Mouse (Mus musculus): ENCODE measurements around the gene Ms4a4a. TPM values are rescaled to one million over a fixed set of nuclear protein-coding genes. Genes with fewer than 3 reads are reported as not detected.

The Ms4a4a gene
- polyA plus RNA-seq, 1 experiment, result 0.31 TPM

GRCm38 (mm10) chr19:11362002-11362401 lies 13.3 kb upstream of the Ms4a4a start:
- no peak overlapping the region for H3K4me3 ChIP-seq (replicated peaks; ENCODE audit: insufficient read depth, low read depth, low read length)
- no peaks in the 10 kb centered on the region for H3K4me1 ChIP-seq (ENCODE audit: control insufficient read depth, insufficient read depth, low read length)
- DNase-seq, result no peak
- no peak for TF ChIP-seq POLR2A (IDR thresholded peaks at IDR 0.05; ENCODE audit: borderline replicate concordance, insufficient read depth, low read length)
- TF ChIP-seq CTCF (IDR thresholded peaks at IDR 0.05; ENCODE audit: borderline replicate concordance, insufficient read depth, low read depth, low read length), result no peak
- H3K27me3 ChIP-seq (ENCODE audit: control insufficient read depth, insufficient read depth, low read length), result no peaks in the 10 kb centered on the region
- H3K27ac ChIP-seq (ENCODE audit: insufficient read depth, low read length), result no peak overlapping the region

GRCm38 (mm10) chr19:11368310-11368709 lies 7.0 kb upstream of the Ms4a4a start:
- Histone ChIP-seq H3K4me3 (replicated peaks; ENCODE audit: insufficient read depth, low read depth, low read length) (no peak overlapping the region), H3K27me3 (ENCODE audit: control insufficient read depth, insufficient read depth, low read length) (no peaks in the 10 kb centered on the region), H3K4me1 (ENCODE audit: control insufficient read depth, insufficient read depth, low read length) (no peaks in the 10 kb centered on the region), H3K27ac (ENCODE audit: insufficient read depth, low read length) (no peak overlapping the region)
- no peak for TF ChIP-seq POLR2A (IDR thresholded peaks at IDR 0.05; ENCODE audit: borderline replicate concordance, insufficient read depth, low read length)
- no peak for TF ChIP-seq CTCF (IDR thresholded peaks at IDR 0.05; ENCODE audit: borderline replicate concordance, insufficient read depth, low read depth, low read length)
- no peak for DNase-seq
- 74% methylated on average over 3 of the region's 3 CpGs for WGBS

- TF ChIP-seq CTCF (IDR thresholded peaks at IDR 0.05; ENCODE audit: borderline replicate concordance, insufficient read depth, low read depth, low read length), result no peak
- no peak for TF ChIP-seq POLR2A (IDR thresholded peaks at IDR 0.05; ENCODE audit: borderline replicate concordance, insufficient read depth, low read length)
- DNase-seq, result no peak
- Histone ChIP-seq H3K27me3 (ENCODE audit: control insufficient read depth, insufficient read depth, low read length) (no peaks in the 10 kb centered on the region), H3K4me1 (ENCODE audit: control insufficient read depth, insufficient read depth, low read length) (no peaks in the 10 kb centered on the region), H3K4me3 (replicated peaks; ENCODE audit: insufficient read depth, low read depth, low read length) (no peak overlapping the region), H3K27ac (ENCODE audit: insufficient read depth, low read length) (no peak overlapping the region)
These were observed 4.1 kb upstream of the Ms4a4a start for GRCm38 (mm10) chr19:11371181-11371580.

GRCm38 (mm10) chr19:11376399-11376798 lies 1.1 kb downstream of the Ms4a4a start:
- WGBS, result 81% methylated on average over 2 of the region's 2 CpGs
- DNase-seq, result no peak
- H3K27me3 ChIP-seq (ENCODE audit: control insufficient read depth, insufficient read depth, low read length), result no peaks in the 10 kb centered on the region
- TF ChIP-seq CTCF (IDR thresholded peaks at IDR 0.05; ENCODE audit: borderline replicate concordance, insufficient read depth, low read depth, low read length) (no peak), POLR2A (IDR thresholded peaks at IDR 0.05; ENCODE audit: borderline replicate concordance, insufficient read depth, low read length) (no peak)
- H3K27ac ChIP-seq (ENCODE audit: insufficient read depth, low read length), result no peak overlapping the region
- no peak overlapping the region for H3K4me3 ChIP-seq (replicated peaks; ENCODE audit: insufficient read depth, low read depth, low read length)
- no peaks in the 10 kb centered on the region for H3K4me1 ChIP-seq (ENCODE audit: control insufficient read depth, insufficient read depth, low read length)

- no peak overlapping the region for H3K4me3 ChIP-seq (replicated peaks; ENCODE audit: insufficient read depth, low read depth, low read length)
- no peaks in the 10 kb centered on the region for H3K4me1 ChIP-seq (ENCODE audit: control insufficient read depth, insufficient read depth, low read length)
- H3K27me3 ChIP-seq (ENCODE audit: control insufficient read depth, insufficient read depth, low read length), result no peaks in the 10 kb centered on the region
- H3K27ac ChIP-seq (ENCODE audit: insufficient read depth, low read length), result no peak overlapping the region
- 76% methylated on average over 2 of the region's 2 CpGs for WGBS
- DNase-seq, result no peak
- TF ChIP-seq POLR2A (IDR thresholded peaks at IDR 0.05; ENCODE audit: borderline replicate concordance, insufficient read depth, low read length) (no peak), CTCF (IDR thresholded peaks at IDR 0.05; ENCODE audit: borderline replicate concordance, insufficient read depth, low read depth, low read length) (no peak)
These were observed 11.8 kb downstream of the Ms4a4a start for GRCm38 (mm10) chr19:11387109-11387508.

GRCm38 (mm10) chr19:11387685-11388084 lies 12.4 kb downstream of the Ms4a4a start:
- WGBS, result 85% methylated on average over 4 of the region's 4 CpGs
- no peaks in the 10 kb centered on the region for H3K27me3 ChIP-seq (ENCODE audit: control insufficient read depth, insufficient read depth, low read length)
- no peak for DNase-seq

GRCm38 (mm10) chr19:11388949-11389348 lies 13.6 kb downstream of the Ms4a4a start:
- Histone ChIP-seq H3K4me1 (ENCODE audit: control insufficient read depth, insufficient read depth, low read length) (no peaks in the 10 kb centered on the region), H3K27ac (ENCODE audit: insufficient read depth, low read length) (no peak overlapping the region), H3K27me3 (ENCODE audit: control insufficient read depth, insufficient read depth, low read length) (no peaks in the 10 kb centered on the region), H3K4me3 (replicated peaks; ENCODE audit: insufficient read depth, low read depth, low read length) (no peak overlapping the region)
- TF ChIP-seq CTCF (IDR thresholded peaks at IDR 0.05; ENCODE audit: borderline replicate concordance, insufficient read depth, low read depth, low read length) (no peak), POLR2A (IDR thresholded peaks at IDR 0.05; ENCODE audit: borderline replicate concordance, insufficient read depth, low read length) (no peak)
- WGBS, result 73% methylated on average over 2 of the region's 2 CpGs
- no peak for DNase-seq

More at GRCm38 (mm10) chr19:11387685-11388084, 12.4 kb downstream of the Ms4a4a start:
- TF ChIP-seq CTCF (IDR thresholded peaks at IDR 0.05; ENCODE audit: borderline replicate concordance, insufficient read depth, low read depth, low read length) (no peak), POLR2A (IDR thresholded peaks at IDR 0.05; ENCODE audit: borderline replicate concordance, insufficient read depth, low read length) (no peak)
- H3K4me3 ChIP-seq (replicated peaks; ENCODE audit: insufficient read depth, low read depth, low read length), result no peak overlapping the region
- no peaks in the 10 kb centered on the region for H3K4me1 ChIP-seq (ENCODE audit: control insufficient read depth, insufficient read depth, low read length)
- no peak overlapping the region for H3K27ac ChIP-seq (ENCODE audit: insufficient read depth, low read length)

- H3K4me1 ChIP-seq (ENCODE audit: control insufficient read depth, insufficient read depth, low read length), result no peaks in the 10 kb centered on the region
These were observed 20.4 kb downstream of the Ms4a4a start for GRCm38 (mm10) chr19:11395769-11396168.

More at GRCm38 (mm10) chr19:11395769-11396168, 20.4 kb downstream of the Ms4a4a start:
- Histone ChIP-seq H3K4me3 (replicated peaks; ENCODE audit: insufficient read depth, low read depth, low read length) (no peak overlapping the region), H3K27ac (ENCODE audit: insufficient read depth, low read length) (no peak overlapping the region), H3K27me3 (ENCODE audit: control insufficient read depth, insufficient read depth, low read length) (no peaks in the 10 kb centered on the region)
- DNase-seq, result no peak
- TF ChIP-seq CTCF (IDR thresholded peaks at IDR 0.05; ENCODE audit: borderline replicate concordance, insufficient read depth, low read depth, low read length), result no peak
- TF ChIP-seq POLR2A (IDR thresholded peaks at IDR 0.05; ENCODE audit: borderline replicate concordance, insufficient read depth, low read length), result no peak
